ENCODE assay signal across 15 mouse cellular contexts in the genomic region with DNA sequence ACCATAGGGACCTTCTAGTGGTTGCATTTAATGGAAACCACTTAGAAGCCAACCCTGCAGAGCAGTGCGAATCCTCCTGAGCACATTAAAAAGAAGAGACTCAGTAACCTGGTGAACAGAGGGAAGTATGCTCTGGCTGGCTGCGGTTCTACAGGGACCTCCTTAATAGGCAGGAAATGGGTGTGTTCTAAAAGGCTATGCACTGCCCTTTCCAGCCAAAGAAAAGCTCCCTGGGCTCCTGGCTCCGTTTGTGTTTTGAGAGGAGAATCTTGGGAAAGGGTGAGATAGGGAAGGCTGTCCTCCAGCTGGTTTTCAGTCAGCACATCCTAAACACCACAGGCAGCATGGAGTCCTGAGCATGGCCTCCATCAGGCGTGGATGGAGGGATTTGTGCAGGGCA. TPM values are rescaled to one million over a fixed set of nuclear protein-coding genes. Genes with fewer than 3 reads are reported as not detected.
A peak's percentile ranks its signal among the peaks of the same experiment; 100 is the strongest.
DNase-seq lines count a peak whose midpoint lies in the region; ATAC-seq and TF ChIP-seq lines count a peak whose summit lies in the region.
"Had no signal": no experiment of that assay in that cellular context is flagged by ENCODE, and none has a peak within 500 bp of the region (broad histone marks: within the 10 kb centered on the region; RNA-seq: fewer than 3 reads in every experiment).

No protein-coding gene starts in this region.

- ATAC-seq in lung, embryonic 14.5 days (ENCODE audit: insufficient read depth) = no peak; the same call in 1 of the 2 replicates
- peak; percentile 53 for ATAC-seq in megakaryocyte progenitor cell, adult 5-6 weeks (replicated peaks; ENCODE audit: poor library complexity)
- no peak for ATAC-seq in midbrain, embryonic 16.5 days

- no peaks in the 10 kb centered on the region for H3K79me2 ChIP-seq in heart, adult 2 months (replicated peaks; ENCODE audit: control insufficient read depth, insufficient read depth, low read length)

- peak; percentile 90 for DNase-seq in heart, adult 11 months
- DNase-seq in heart, adult 2 months = no peak
- DNase-seq in lung, embryonic 14.5 days = peak; percentile 26
- no peak for DNase-seq in lung, adult 18-20 months
- DNase-seq in cerebellum, postnatal 4 days (ENCODE audit: low spot score in 2 of 2) = no peak
- DNase-seq: adrenal gland, postnatal 36 days; gastrocnemius, postnatal 36 days; kidney, adult 9 months; midbrain, embryonic 14.5 days; right cerebral cortex, postnatal 25 days had no signal

- no peaks in the 10 kb centered on the region for H3K27me3 ChIP-seq in heart, adult 2 months (ENCODE audit: control insufficient read depth, insufficient read depth, low read length)
- no peaks in the 10 kb centered on the region for H3K27me3 ChIP-seq in lung, embryonic 14.5 days (ENCODE audit: insufficient read depth, low read length)
- H3K27me3 ChIP-seq in midbrain, embryonic 16.5 days (ENCODE audit: control insufficient read depth, insufficient read depth, low read depth, low read length) = no peaks in the 10 kb centered on the region
- H3K27me3 ChIP-seq: embryonic facial prominence, embryonic 13.5 days had no signal

- H3K4me1 ChIP-seq in heart, adult 2 months (ENCODE audit: control insufficient read depth, insufficient read depth, low read length) = peaks cover 3% of the 10 kb centered on the region; the same call in 1 of the 2 replicates
- no peaks in the 10 kb centered on the region for H3K4me1 ChIP-seq in lung, embryonic 14.5 days (ENCODE audit: insufficient read depth)
- H3K4me1 ChIP-seq in bone marrow macrophage, adult 2 months (ENCODE audit: control insufficient read depth, insufficient read depth, low read length) = peaks cover 60% of the 10 kb centered on the region
- H3K4me1 ChIP-seq in midbrain, embryonic 16.5 days (ENCODE audit: control insufficient read depth, insufficient read depth, low read length) = no peaks in the 10 kb centered on the region
- H3K4me1 ChIP-seq: embryonic facial prominence, embryonic 13.5 days had no signal

- no peak overlapping the region for H3K27ac ChIP-seq in heart, adult 2 months
- H3K27ac ChIP-seq in lung, embryonic 14.5 days (ENCODE audit: low read depth) = no peak overlapping the region
- peak overlapping the region; percentile 90 for H3K27ac ChIP-seq in bone marrow macrophage, adult 2 months (ENCODE audit: insufficient read depth, low read depth, low read length)
- H3K27ac ChIP-seq in midbrain, embryonic 16.5 days (ENCODE audit: low read length) = no peak overlapping the region
- H3K27ac ChIP-seq: embryonic facial prominence, embryonic 13.5 days; forebrain, embryonic 10.5 days had no signal

- H3K36me3 ChIP-seq in heart, adult 2 months (ENCODE audit: control insufficient read depth, insufficient read depth, low read length) = no peaks in the 10 kb centered on the region
- H3K36me3 ChIP-seq in lung, embryonic 14.5 days (ENCODE audit: insufficient read depth) = no peaks in the 10 kb centered on the region
- H3K36me3 ChIP-seq in midbrain, embryonic 16.5 days (ENCODE audit: control insufficient read depth, insufficient read depth, low read length) = no peaks in the 10 kb centered on the region
- H3K36me3 ChIP-seq: embryonic facial prominence, embryonic 13.5 days; forebrain, embryonic 10.5 days had no signal

- TF ChIP-seq CTCF in heart, adult 2 months (IDR thresholded peaks at IDR 0.05) = no peak
- no peak for TF ChIP-seq CTCF in lung, embryonic 14.5 days (IDR thresholded peaks at IDR 0.05; ENCODE audit: low read depth)
- no peak for TF ChIP-seq CTCF in bone marrow macrophage, adult 2 months (IDR thresholded peaks at IDR 0.05; ENCODE audit: low read depth, low read length)

- 35% methylated on average over 4 of the region's 4 CpGs for WGBS in heart, adult 2 months
- 51% methylated on average over 4 of the region's 4 CpGs for WGBS in lung, embryonic 14.5 days
- WGBS in midbrain, embryonic 16.5 days = 70% methylated on average over 4 of the region's 4 CpGs

- no peak for TF ChIP-seq EP300 in heart, adult 2 months (IDR thresholded peaks at IDR 0.05; ENCODE audit: insufficient read depth, low read depth, low read length)

- H3K4me3 ChIP-seq in heart, adult 2 months = no peak overlapping the region
- no peak overlapping the region for H3K4me3 ChIP-seq in lung, embryonic 14.5 days (ENCODE audit: low read depth, low read length)
- H3K4me3 ChIP-seq in bone marrow macrophage, adult 2 months (ENCODE audit: insufficient read depth, low read length) = peak overlapping the region; percentile 43
- no peak overlapping the region for H3K4me3 ChIP-seq in midbrain, embryonic 16.5 days (ENCODE audit: low read depth, low read length)
- H3K4me3 ChIP-seq: embryonic facial prominence, embryonic 13.5 days; forebrain, embryonic 10.5 days had no signal

- H3K9ac ChIP-seq in heart, adult 2 months (ENCODE audit: low read depth, low read length) = no peak overlapping the region
- no peak overlapping the region for H3K9ac ChIP-seq in lung, embryonic 14.5 days
- H3K9ac ChIP-seq in midbrain, embryonic 16.5 days (ENCODE audit: low read depth, low read length) = no peak overlapping the region
- H3K9ac ChIP-seq: embryonic facial prominence, embryonic 13.5 days had no signal

- no peak overlapping the region for H3K4me2 ChIP-seq in lung, embryonic 14.5 days
- H3K4me2 ChIP-seq in midbrain, embryonic 16.5 days (ENCODE audit: low read length) = no peak overlapping the region
- H3K4me2 ChIP-seq: embryonic facial prominence, embryonic 13.5 days had no signal

- no peaks in the 10 kb centered on the region for H3K9me3 ChIP-seq in lung, embryonic 14.5 days (ENCODE audit: low read depth, low read length)
- no peaks in the 10 kb centered on the region for H3K9me3 ChIP-seq in midbrain, embryonic 16.5 days (replicated peaks; ENCODE audit: control insufficient read depth, low read length, poor library complexity, severe bottlenecking)
- H3K9me3 ChIP-seq: embryonic facial prominence, embryonic 13.5 days; forebrain, embryonic 10.5 days had no signal

- intact Hi-C loops in heart, adult 2 months (cut with DNase I) = no loop called here

- TF ChIP-seq POLR2A in heart, adult 2 months (IDR thresholded peaks at IDR 0.05; ENCODE audit: insufficient read depth, low read depth, low read length) = no peak
- TF ChIP-seq POLR2A in bone marrow macrophage, adult 2 months (IDR thresholded peaks at IDR 0.05; ENCODE audit: borderline replicate concordance, low read depth, low read length) = no peak

RNA-seq across cellular contexts. Expression of a gene that starts 8.9 kb away (rescaled TPM):
- 1 to 10 TPM; 2.1 to 2.5 TPM for total RNA-seq in heart, adult 2 months (2021)
- polyA plus RNA-seq in heart, adult 2 months (2012; rRNA removed) = 4.0 and 4.5 TPM in 2 replicates
- polyA plus RNA-seq in lung, embryonic 14.5 days (2014; fragmentation: Nextera tagmentation; extraction: Ambion mirVana) = 11.9 and 15.1 TPM in 2 replicates
- 613 and 643 TPM in 2 replicates for polyA plus RNA-seq in bone marrow macrophage, adult 2 months (2012; ENCODE audit: insufficient read depth, insufficient read length, missing spikeins)
- 177 and 225 TPM in 2 replicates for total RNA-seq in megakaryocyte progenitor cell, adult 5-6 weeks (2015)
- 136 and 198 TPM in 2 replicates for total RNA-seq in megakaryocyte progenitor cell, adult 5-6 weeks (2017)
- polyA plus RNA-seq in midbrain, embryonic 16.5 days (2015; fragmentation: Nextera tagmentation; extraction: Ambion mirVana) = 5.9 and 6.8 TPM in 2 replicates

Comparison
In these comparisons a context has a peak if more than half of its experiments do, and no peak if none do; other contexts are left out.
1. DNase-seq: peak in heart, adult 11 months (single experiment) and lung, embryonic 14.5 days (single experiment); none in heart, adult 2 months (0 of 2), lung, adult 18-20 months (0 of 2) and cerebellum, postnatal 4 days (0 of 2).
2. RNA of a gene that starts 8.9 kb away (polyA plus RNA-seq): 613 to 643 TPM in bone marrow macrophage, adult 2 months; 11.9 to 15.1 TPM in lung, embryonic 14.5 days, 5.9 to 6.8 TPM in midbrain, embryonic 16.5 days and 4.0 to 4.5 TPM in heart, adult 2 months; every median in the first group is over 10 times any median in the second.